Mouse (Mus musculus): ENCODE measurements around the gene Zfp629. TPM values are rescaled to one million over a fixed set of nuclear protein-coding genes. Genes with fewer than 3 reads are reported as not detected.
A peak's percentile ranks its signal among the peaks of the same experiment; 100 is the strongest.

Zfp629 gene
- total and polyA plus RNA-seq, 2 experiments from 2014 or later, result 11.3 to 22.0 TPM

GRCm38 (mm10) chr7:127614511-127614890 is 1.1 kb downstream of the Zfp629 start:
- TF ChIP-seq EP300 (IDR thresholded peaks at IDR 0.05; ENCODE audit: low read depth) (no peak), CTCF (IDR thresholded peaks at IDR 0.05; ENCODE audit: low read depth) (no peak)
- H3K9ac ChIP-seq (replicated peaks; ENCODE audit: low read depth, low read length), result peak overlapping the region; percentile 96
- H3K9me3 ChIP-seq (replicated peaks; ENCODE audit: control insufficient read depth, low read length), result no peaks in the 10 kb centered on the region
- ATAC-seq (ENCODE audit: insufficient read depth, low read depth) (peak; percentile 77), DNase-seq (ENCODE audit: low spot score) (peak; percentile 46)
- H3K27me3 ChIP-seq (ENCODE audit: control insufficient read depth, insufficient read depth, low read length), result no peaks in the 10 kb centered on the region
- H3K4me1 ChIP-seq (ENCODE audit: control insufficient read depth, insufficient read depth), result peaks cover 9% of the 10 kb centered on the region
- H3K36me3 ChIP-seq (replicated peaks; ENCODE audit: control insufficient read depth, insufficient read depth, low read length), result peaks cover 36% of the 10 kb centered on the region
- 0% methylated on average over 11 of the region's 44 CpGs for WGBS
- peak overlapping the region; percentile 94 for H3K4me3 ChIP-seq (ENCODE audit: low read depth, low read length)
- peak overlapping the region; percentile 95 for H3K4me2 ChIP-seq (ENCODE audit: low read depth, low read length)
- H3K27ac ChIP-seq (ENCODE audit: low read depth), result peak overlapping the region; percentile 96

- Histone ChIP-seq H3K36me3 (replicated peaks; ENCODE audit: control insufficient read depth, insufficient read depth, low read length) (peaks cover 40% of the 10 kb centered on the region), H3K4me3 (ENCODE audit: low read depth, low read length) (peak overlapping the region; percentile 94), H3K27ac (ENCODE audit: low read depth) (peak overlapping the region; percentile 96), H3K4me1 (ENCODE audit: control insufficient read depth, insufficient read depth) (peaks cover 9% of the 10 kb centered on the region), H3K4me2 (ENCODE audit: low read depth, low read length) (peak overlapping the region; percentile 95), H3K27me3 (ENCODE audit: control insufficient read depth, insufficient read depth, low read length) (no peaks in the 10 kb centered on the region), H3K9me3 (replicated peaks; ENCODE audit: control insufficient read depth, low read length) (no peaks in the 10 kb centered on the region), H3K9ac (replicated peaks; ENCODE audit: low read depth, low read length) (peak overlapping the region; percentile 96)
- TF ChIP-seq CTCF (IDR thresholded peaks at IDR 0.05; ENCODE audit: low read depth) (no peak), EP300 (IDR thresholded peaks at IDR 0.05; ENCODE audit: low read depth) (no peak)
- 19% methylated on average over 8 of the region's 8 CpGs for WGBS
- DNase-seq (ENCODE audit: low spot score) (peak; percentile 5), ATAC-seq (ENCODE audit: insufficient read depth, low read depth) (no peak)
Measured at GRCm38 (mm10) chr7:127614091-127614490, 1.5 kb downstream of the Zfp629 start.

GRCm38 (mm10) chr7:127613501-127613900 is 2.1 kb downstream of the Zfp629 start:
- peak overlapping the region; percentile 96; the same call in 1 of the 2 replicates for H3K9ac ChIP-seq (replicated peaks; ENCODE audit: low read depth, low read length)
- TF ChIP-seq CTCF (IDR thresholded peaks at IDR 0.05; ENCODE audit: low read depth) (no peak), EP300 (IDR thresholded peaks at IDR 0.05; ENCODE audit: low read depth) (no peak)
- H3K27me3 ChIP-seq (ENCODE audit: control insufficient read depth, insufficient read depth, low read length), result no peaks in the 10 kb centered on the region
- H3K9me3 ChIP-seq (replicated peaks; ENCODE audit: control insufficient read depth, low read length), result no peaks in the 10 kb centered on the region
- ATAC-seq (ENCODE audit: insufficient read depth, low read depth), result no peak
- WGBS, result 54% methylated on average over 8 of the region's 8 CpGs
- peak overlapping the region; percentile 96; the same call in 1 of the 2 replicates for H3K27ac ChIP-seq (ENCODE audit: low read depth)
- H3K36me3 ChIP-seq (replicated peaks; ENCODE audit: control insufficient read depth, insufficient read depth, low read length), result peaks cover 41% of the 10 kb centered on the region
- H3K4me1 ChIP-seq (ENCODE audit: control insufficient read depth, insufficient read depth), result peaks cover 9% of the 10 kb centered on the region
- peak overlapping the region; percentile 95 for H3K4me2 ChIP-seq (ENCODE audit: low read depth, low read length)
- no peak for DNase-seq (ENCODE audit: low spot score)
- H3K4me3 ChIP-seq (ENCODE audit: low read depth, low read length), result no peak overlapping the region; the same call in 1 of the 2 replicates

GRCm38 (mm10) chr7:127611561-127611960 is 4.0 kb downstream of the Zfp629 start:
- WGBS, result 97% methylated on average over 26 of the region's 26 CpGs
- H3K4me1 ChIP-seq (ENCODE audit: control insufficient read depth, insufficient read depth), result peaks cover 9% of the 10 kb centered on the region
- TF ChIP-seq CTCF (IDR thresholded peaks at IDR 0.05; ENCODE audit: low read depth) (no peak), EP300 (IDR thresholded peaks at IDR 0.05; ENCODE audit: low read depth) (no peak)
- H3K4me3 ChIP-seq (ENCODE audit: low read depth, low read length), result no peak overlapping the region
- DNase-seq (ENCODE audit: low spot score) (no peak), ATAC-seq (ENCODE audit: insufficient read depth, low read depth) (no peak)
- H3K27me3 ChIP-seq (ENCODE audit: control insufficient read depth, insufficient read depth, low read length), result no peaks in the 10 kb centered on the region
- peaks cover 55% of the 10 kb centered on the region for H3K36me3 ChIP-seq (replicated peaks; ENCODE audit: control insufficient read depth, insufficient read depth, low read length)
- no peak overlapping the region for H3K9ac ChIP-seq (replicated peaks; ENCODE audit: low read depth, low read length)
- no peak overlapping the region for H3K4me2 ChIP-seq (ENCODE audit: low read depth, low read length)
- no peak overlapping the region for H3K27ac ChIP-seq (ENCODE audit: low read depth)
- H3K9me3 ChIP-seq (replicated peaks; ENCODE audit: control insufficient read depth, low read length), result no peaks in the 10 kb centered on the region

GRCm38 (mm10) chr7:127611011-127611410 is 4.6 kb downstream of the Zfp629 start:
- no peak overlapping the region for H3K9ac ChIP-seq (replicated peaks; ENCODE audit: low read depth, low read length)
- WGBS, result 96% methylated on average over 29 of the region's 29 CpGs

GRCm38 (mm10) chr7:127607150-127607549 is 8.4 kb downstream of the Zfp629 start:
- Histone ChIP-seq H3K27ac (ENCODE audit: low read depth) (no peak overlapping the region), H3K27me3 (ENCODE audit: control insufficient read depth, insufficient read depth, low read length) (no peaks in the 10 kb centered on the region), H3K9ac (replicated peaks; ENCODE audit: low read depth, low read length) (no peak overlapping the region), H3K4me2 (ENCODE audit: low read depth, low read length) (no peak overlapping the region), H3K4me1 (ENCODE audit: control insufficient read depth, insufficient read depth) (no peaks in the 10 kb centered on the region), H3K9me3 (replicated peaks; ENCODE audit: control insufficient read depth, low read length) (no peaks in the 10 kb centered on the region), H3K36me3 (replicated peaks; ENCODE audit: control insufficient read depth, insufficient read depth, low read length) (peaks cover 74% of the 10 kb centered on the region), H3K4me3 (ENCODE audit: low read depth, low read length) (no peak overlapping the region)
- 80% methylated on average over 6 of the region's 6 CpGs for WGBS
- ATAC-seq (ENCODE audit: insufficient read depth, low read depth), result no peak
- TF ChIP-seq EP300 (IDR thresholded peaks at IDR 0.05; ENCODE audit: low read depth) (no peak), CTCF (IDR thresholded peaks at IDR 0.05; ENCODE audit: low read depth) (no peak)
- DNase-seq (ENCODE audit: low spot score), result no peak

More at GRCm38 (mm10) chr7:127611011-127611410, 4.6 kb downstream of the Zfp629 start:
- H3K36me3 ChIP-seq (replicated peaks; ENCODE audit: control insufficient read depth, insufficient read depth, low read length), result peaks cover 55% of the 10 kb centered on the region
- TF ChIP-seq CTCF (IDR thresholded peaks at IDR 0.05; ENCODE audit: low read depth), result no peak
- TF ChIP-seq EP300 (IDR thresholded peaks at IDR 0.05; ENCODE audit: low read depth), result no peak
- ATAC-seq (ENCODE audit: insufficient read depth, low read depth) (no peak), DNase-seq (ENCODE audit: low spot score) (no peak)
- H3K27ac ChIP-seq (ENCODE audit: low read depth), result no peak overlapping the region
- H3K4me1 ChIP-seq (ENCODE audit: control insufficient read depth, insufficient read depth), result peaks cover 9% of the 10 kb centered on the region
- H3K9me3 ChIP-seq (replicated peaks; ENCODE audit: control insufficient read depth, low read length), result no peaks in the 10 kb centered on the region
- no peaks in the 10 kb centered on the region for H3K27me3 ChIP-seq (ENCODE audit: control insufficient read depth, insufficient read depth, low read length)
- no peak overlapping the region for H3K4me3 ChIP-seq (ENCODE audit: low read depth, low read length)
- no peak overlapping the region for H3K4me2 ChIP-seq (ENCODE audit: low read depth, low read length)

All from heart, postnatal 0 days (tissue).